Mouse (Mus musculus) kidney, adult 2 months (tissue): Measurements from ENCODE around the gene Rpgr.

Experiments used
- CTCF ChIP-seq: fragments of 200-500 bp; conservative IDR thresholded peaks from 2 replicates; pipeline ENCODE4 v1.5.1; 2011; ENCODE audit warnings: low read depth, mild to moderate bottlenecking, control low read depth, low read length, moderate library complexity, mixed read lengths; ENCODE audit not compliant: insufficient read depth, insufficient read length
- POLR2A ChIP-seq: fragments of 200-500 bp; IDR thresholded peaks from one replicate; pipeline ENCODE4 v1.6.1; 2011; ENCODE audit warnings: low read depth, low read length, control low read depth

DNA sequence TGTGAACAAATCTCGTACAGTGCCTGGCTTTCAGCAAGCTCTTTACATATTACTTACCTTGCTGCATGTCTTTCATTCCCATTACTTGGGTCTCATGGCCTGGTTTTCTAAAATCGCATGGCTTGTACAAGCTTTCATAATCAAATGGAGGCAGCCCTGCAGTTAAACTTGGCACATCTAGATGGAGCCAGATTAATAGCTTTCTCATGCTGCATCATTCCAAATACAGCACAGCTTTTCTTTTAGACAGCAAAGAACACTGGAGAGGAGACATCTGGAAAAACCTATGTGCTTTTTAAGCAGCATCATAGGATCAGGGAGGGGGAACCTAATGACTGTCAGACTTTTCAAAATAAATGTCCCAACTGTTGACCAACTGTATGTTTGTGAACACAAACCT, 16.3 kb upstream of the Rpgr start:
- TF ChIP-seq CTCF (no peak), POLR2A (no peak)
